ENCODE assay signal across 32 mouse cellular contexts in genomic region chr2:101727787-101728186, GRCm38 (mm10). TPM values are rescaled to one million over a fixed set of nuclear protein-coding genes. Genes with fewer than 3 reads are reported as not detected.
DNase-seq lines count a peak whose midpoint lies in the region; ATAC-seq and TF ChIP-seq lines count a peak whose summit lies in the region.
"Had no signal": no experiment of that assay in that cellular context is flagged by ENCODE, and none has a peak within 500 bp of the region (broad histone marks: within the 10 kb centered on the region; RNA-seq: fewer than 3 reads in every experiment).

No protein-coding gene starts in this region.

- ATAC-seq in forebrain, postnatal 0 days = peak; percentile 38; the same call in 1 of the 2 replicates
- no peak for ATAC-seq in forebrain, embryonic 11.5 days (replicated peaks; ENCODE audit: low FRiP score)
- ATAC-seq in kidney, embryonic 15.5 days (replicated peaks; ENCODE audit: low FRiP score) = no peak
- no peak for ATAC-seq in midbrain, embryonic 14.5 days (ENCODE audit: low FRiP score, low TSS enrichment)
- no peak for ATAC-seq in midbrain, embryonic 16.5 days
- ATAC-seq: forebrain, embryonic 13.5 days; intestine, postnatal 0 days; midbrain, embryonic 15.5 days had no signal

- no peaks in the 10 kb centered on the region for H3K36me3 ChIP-seq in forebrain, postnatal 0 days (ENCODE audit: insufficient read depth)
- no peaks in the 10 kb centered on the region for H3K36me3 ChIP-seq in forebrain, embryonic 11.5 days (ENCODE audit: control insufficient read depth, insufficient read depth, low read length)
- H3K36me3 ChIP-seq in kidney, adult 2 months (ENCODE audit: control insufficient read depth, insufficient read depth, low read length) = no peaks in the 10 kb centered on the region
- H3K36me3 ChIP-seq in kidney, embryonic 15.5 days = peaks cover 58% of the 10 kb centered on the region
- H3K36me3 ChIP-seq in midbrain, embryonic 14.5 days (ENCODE audit: control insufficient read depth, insufficient read depth, low read length) = no peaks in the 10 kb centered on the region
- no peaks in the 10 kb centered on the region for H3K36me3 ChIP-seq in midbrain, embryonic 16.5 days (ENCODE audit: control insufficient read depth, insufficient read depth, low read length)
- H3K36me3 ChIP-seq: G1E; midbrain, embryonic 15.5 days had no signal

- H3K4me2 ChIP-seq in forebrain, postnatal 0 days (ENCODE audit: low read depth) = no peak overlapping the region
- H3K4me2 ChIP-seq in forebrain, embryonic 11.5 days (ENCODE audit: low read depth, low read length, severe bottlenecking) = no peak overlapping the region
- no peak overlapping the region for H3K4me2 ChIP-seq in kidney, embryonic 15.5 days
- no peak overlapping the region for H3K4me2 ChIP-seq in midbrain, embryonic 14.5 days (ENCODE audit: low read length)
- H3K4me2 ChIP-seq in midbrain, embryonic 16.5 days (ENCODE audit: low read length) = no peak overlapping the region
- H3K4me2 ChIP-seq: forebrain, embryonic 13.5 days; heart, embryonic 11.5 days; limb, embryonic 15.5 days; midbrain, embryonic 15.5 days had no signal

- no peak for TF ChIP-seq POLR2A in kidney, adult 2 months (IDR thresholded peaks at IDR 0.05; ENCODE audit: low read depth, low read length)
- no peak for TF ChIP-seq POLR2A in brain, embryonic 14.5 days (IDR thresholded peaks at IDR 0.05; ENCODE audit: borderline replicate concordance, extremely low read depth, insufficient read depth, insufficient read length, poor library complexity, severe bottlenecking)

- H3K4me1 ChIP-seq in forebrain, postnatal 0 days (ENCODE audit: insufficient read depth) = no peaks in the 10 kb centered on the region; the same call in 1 of the 2 replicates
- peaks cover 5% of the 10 kb centered on the region for H3K4me1 ChIP-seq in forebrain, embryonic 11.5 days (replicated peaks; ENCODE audit: control insufficient read depth, insufficient read depth, low read length)
- H3K4me1 ChIP-seq in kidney, adult 2 months (ENCODE audit: control insufficient read depth, insufficient read depth, low read length) = no peaks in the 10 kb centered on the region
- H3K4me1 ChIP-seq in kidney, embryonic 15.5 days = no peaks in the 10 kb centered on the region
- H3K4me1 ChIP-seq in midbrain, embryonic 14.5 days (ENCODE audit: control insufficient read depth, insufficient read depth, low read length) = peaks cover 13% of the 10 kb centered on the region
- 0 out of 2 replicates have a peak, but pooled peaks cover 4% of the 10 kb centered on the region for H3K4me1 ChIP-seq in midbrain, embryonic 16.5 days (ENCODE audit: control insufficient read depth, insufficient read depth, low read length)

- DNase-seq in forebrain, postnatal 0 days = no peak
- DNase-seq in forebrain, embryonic 11.5 days (ENCODE audit: low spot score) = no peak
- peak; percentile 27 for DNase-seq in kidney, adult 2 months
- DNase-seq in midbrain, embryonic 14.5 days = peak; percentile 20
- DNase-seq in brain, embryonic 14.5 days (ENCODE audit: low read depth) = peak; percentile 43
- no peak for DNase-seq in testis, postnatal 10 days (ENCODE audit: low spot score)
- DNase-seq: adrenal gland, postnatal 10 days; cerebellum, adult 11 months; cerebellum, adult 9-11 months; embryo, embryonic 11 days; gastrocnemius, adult 2 months; gastrocnemius, postnatal 36 days; heart, adult 18-20 months; heart, postnatal 4 days; layer of hippocampus, adult 9-11 months; right cerebral cortex, postnatal 4 days; thymus, adult 2 months; thymus, postnatal 36 days had no signal

- no peak overlapping the region for H3K9ac ChIP-seq in forebrain, postnatal 0 days
- no peak overlapping the region for H3K9ac ChIP-seq in forebrain, embryonic 11.5 days (ENCODE audit: low read length)
- H3K9ac ChIP-seq in kidney, embryonic 15.5 days = no peak overlapping the region
- H3K9ac ChIP-seq in midbrain, embryonic 14.5 days (replicated peaks; ENCODE audit: low read length) = no peak overlapping the region
- H3K9ac ChIP-seq in midbrain, embryonic 16.5 days (ENCODE audit: low read depth, low read length) = no peak overlapping the region
- H3K9ac ChIP-seq: forebrain, embryonic 13.5 days; limb, embryonic 15.5 days; midbrain, embryonic 15.5 days had no signal

- no peak overlapping the region for H3K4me3 ChIP-seq in forebrain, postnatal 0 days (ENCODE audit: low read depth, low read length)
- H3K4me3 ChIP-seq in forebrain, embryonic 11.5 days (ENCODE audit: low read depth, low read length) = no peak overlapping the region
- no peak overlapping the region for H3K4me3 ChIP-seq in kidney, adult 2 months (ENCODE audit: insufficient read depth, low read depth, low read length)
- no peak overlapping the region for H3K4me3 ChIP-seq in kidney, embryonic 15.5 days (replicated peaks)
- no peak overlapping the region for H3K4me3 ChIP-seq in midbrain, embryonic 14.5 days (replicated peaks; ENCODE audit: low read depth, low read length)
- H3K4me3 ChIP-seq in midbrain, embryonic 16.5 days (ENCODE audit: low read depth, low read length) = no peak overlapping the region
- H3K4me3 ChIP-seq: erythroblast, embryonic 14.5 days; forebrain, embryonic 13.5 days; gastrocnemius, adult 2 months; limb, embryonic 10.5 days; limb, embryonic 15.5 days; midbrain, embryonic 15.5 days; myocyte had no signal

- H3K27me3 ChIP-seq in forebrain, postnatal 0 days (ENCODE audit: insufficient read depth, low read length) = no peaks in the 10 kb centered on the region
- H3K27me3 ChIP-seq in forebrain, embryonic 11.5 days (ENCODE audit: control insufficient read depth, insufficient read depth, low read length) = no peaks in the 10 kb centered on the region
- no peaks in the 10 kb centered on the region for H3K27me3 ChIP-seq in kidney, adult 2 months (replicated peaks; ENCODE audit: control insufficient read depth, insufficient read depth, low read length)
- no peaks in the 10 kb centered on the region for H3K27me3 ChIP-seq in kidney, embryonic 15.5 days
- H3K27me3 ChIP-seq in midbrain, embryonic 14.5 days (ENCODE audit: control insufficient read depth, insufficient read depth, low read length) = no peaks in the 10 kb centered on the region
- H3K27me3 ChIP-seq in midbrain, embryonic 16.5 days (ENCODE audit: control insufficient read depth, insufficient read depth, low read depth, low read length) = no peaks in the 10 kb centered on the region
- H3K27me3 ChIP-seq: forebrain, embryonic 13.5 days; limb, embryonic 15.5 days; midbrain, embryonic 15.5 days had no signal

- H3K9me3 ChIP-seq in forebrain, postnatal 0 days (ENCODE audit: low read length) = no peaks in the 10 kb centered on the region
- no peaks in the 10 kb centered on the region for H3K9me3 ChIP-seq in forebrain, embryonic 11.5 days (ENCODE audit: control insufficient read depth, low read length)
- H3K9me3 ChIP-seq in kidney, embryonic 15.5 days (replicated peaks) = no peaks in the 10 kb centered on the region
- H3K9me3 ChIP-seq in midbrain, embryonic 14.5 days (ENCODE audit: control insufficient read depth, low read length) = no peaks in the 10 kb centered on the region
- H3K9me3 ChIP-seq in midbrain, embryonic 16.5 days (replicated peaks; ENCODE audit: control insufficient read depth, low read length, poor library complexity, severe bottlenecking) = no peaks in the 10 kb centered on the region
- H3K9me3 ChIP-seq: forebrain, embryonic 13.5 days; G1E; limb, embryonic 10.5 days; limb, embryonic 15.5 days; midbrain, embryonic 15.5 days had no signal

- TF ChIP-seq CTCF in forebrain, postnatal 0 days (IDR thresholded peaks at IDR 0.05; ENCODE audit: low read depth) = no peak
- no peak for TF ChIP-seq CTCF in kidney, adult 2 months (conservative IDR thresholded peaks at IDR 0.05; ENCODE audit: insufficient read depth, insufficient read length, low read depth, low read length)
- no peak for TF ChIP-seq CTCF in brain, embryonic 14.5 days (IDR thresholded peaks at IDR 0.05; ENCODE audit: borderline replicate concordance, extremely low read depth, insufficient read depth, insufficient read length)

- H3K27ac ChIP-seq in forebrain, postnatal 0 days (ENCODE audit: low read depth, low read length) = no peak overlapping the region
- no peak overlapping the region for H3K27ac ChIP-seq in forebrain, embryonic 11.5 days (ENCODE audit: low read depth, low read length)
- no peak overlapping the region for H3K27ac ChIP-seq in kidney, adult 2 months (ENCODE audit: insufficient read depth, low read depth, low read length)
- H3K27ac ChIP-seq in kidney, embryonic 15.5 days = no peak overlapping the region
- no peak overlapping the region for H3K27ac ChIP-seq in midbrain, embryonic 14.5 days (replicated peaks; ENCODE audit: low read depth, low read length)
- no peak overlapping the region for H3K27ac ChIP-seq in midbrain, embryonic 16.5 days (ENCODE audit: low read length)
- H3K27ac ChIP-seq: forebrain, embryonic 13.5 days; gastrocnemius, adult 2 months; kidney, postnatal 0 days; limb, embryonic 10.5 days; limb, embryonic 15.5 days; macrophage; midbrain, embryonic 15.5 days; stomach, postnatal 0 days had no signal

RNA-seq across cellular contexts. Expression of gene Traf6, which starts 49.6 kb away (rescaled TPM):
- 19.5 and 26.0 TPM in 2 replicates for total RNA-seq in forebrain, postnatal 0 days (2014; rRNA removed)
- polyA plus RNA-seq in forebrain, postnatal 0 days (2015; fragmentation: Nextera tagmentation; extraction: Ambion mirVana) = 7.4 and 9.8 TPM in 2 replicates
- 24.2 and 24.5 TPM in 2 replicates for polyA plus RNA-seq in forebrain, embryonic 11.5 days (2014; fragmentation: Nextera tagmentation; extraction: Ambion mirVana)
- 10.6 and 10.8 TPM in 2 replicates for polyA plus RNA-seq in kidney, adult 2 months (2012; rRNA removed)
- polyA plus RNA-seq in kidney, embryonic 15.5 days (2015; fragmentation: Nextera tagmentation; extraction: Ambion mirVana) = 10.8 and 11.0 TPM in 2 replicates
- polyA plus RNA-seq in midbrain, embryonic 14.5 days (2014; fragmentation: Nextera tagmentation; extraction: Ambion mirVana) = 6.6 and 11.5 TPM in 2 replicates
- 5.2 and 6.8 TPM in 2 replicates for polyA plus RNA-seq in midbrain, embryonic 16.5 days (2015; fragmentation: Nextera tagmentation; extraction: Ambion mirVana)
- polyA plus RNA-seq in brain, embryonic 14.5 days (2012; rRNA removed) = 15.1 and 15.9 TPM in 2 replicates

Comparison
In these comparisons a context has a peak if more than half of its experiments do, and no peak if none do; other contexts are left out.
1. DNase-seq: peak in kidney, adult 2 months (single experiment), midbrain, embryonic 14.5 days (single experiment) and brain, embryonic 14.5 days (single experiment); none in forebrain, postnatal 0 days (single experiment), forebrain, embryonic 11.5 days (single experiment) and testis, postnatal 10 days (single experiment).